Mouse (Mus musculus) stomach, embryonic 14.5 days (tissue): Measurements from ENCODE around the gene Plppr1. TPM values are rescaled to one million over a fixed set of nuclear protein-coding genes. Genes with fewer than 3 reads are reported as not detected.
A peak's percentile ranks its signal among the peaks of the same experiment; 100 is the strongest.

ENCODE experiments used
- ATAC-seq: fragments of 200-750 bp; cut with Nextera tagmentation; 2 replicates; pipeline ENCODE4 v1.8.0; 2017; ENCODE audit warnings: low read depth, moderate TSS enrichment; ENCODE audit not compliant: insufficient number of reproducible peaks, insufficient read depth, low FRiP score
- H3K27ac ChIP-seq: fragments of 300-500 bp; sonication (generic); 2 replicates; pipeline ENCODE4 v1.5.1; 2014; ENCODE audit warnings: mild to moderate bottlenecking, low read length, moderate library complexity, mixed read lengths
- H3K27me3 ChIP-seq: fragments of 300-500 bp; sonication (generic); 2 replicates; pipeline ENCODE4 v1.6.1; 2014; ENCODE audit warnings: low read length, control low read depth, mixed read lengths; ENCODE audit not compliant: control insufficient read depth, insufficient read depth
- H3K36me3 ChIP-seq: fragments of 300-500 bp; sonication (generic); 2 replicates; pipeline ENCODE4 v1.6.1; 2014; ENCODE audit warnings: mild to moderate bottlenecking, control low read depth, low read length, moderate library complexity, mixed read lengths; ENCODE audit not compliant: control insufficient read depth, insufficient read depth
- H3K4me1 ChIP-seq: fragments of 300-500 bp; sonication (generic); 2 replicates; pipeline ENCODE4 v1.6.1; 2014; ENCODE audit warnings: low read length, control low read depth, mixed read lengths; ENCODE audit not compliant: control insufficient read depth, insufficient read depth
- H3K4me2 ChIP-seq: fragments of 300-500 bp; sonication (generic); replicated peaks from 2 replicates; pipeline ENCODE4 v1.6.1; 2014; ENCODE audit warnings: low read depth, low read length, control low read depth
- H3K4me3 ChIP-seq: fragments of 300-500 bp; sonication (generic); 2 replicates; pipeline ENCODE4 v1.5.1; 2014; ENCODE audit warnings: low read depth, low read length, control low read depth
- H3K9ac ChIP-seq: fragments of 300-500 bp; sonication (generic); replicated peaks from 2 replicates; pipeline ENCODE4 v1.6.1; 2014; ENCODE audit warnings: low read depth, mild to moderate bottlenecking, control low read depth, low read length, moderate library complexity, mixed read lengths
- H3K9me3 ChIP-seq: fragments of 300-500 bp; sonication (generic); 2 replicates; pipeline ENCODE4 v1.6.1; 2016; ENCODE audit warnings: low read depth, low read length, control low read depth; ENCODE audit not compliant: control insufficient read depth
- WGBS: fragments of 180-500 bp; shearing (Covaris S2); extraction: QIAGEN DNeasy Blood & Tissue Kit; methylation state at CpG from one replicate; pipeline ENCODE4 v1.1.7; 2014; 5-methylcytosine and 5-hydroxymethylcytosine counted together
- polyA plus RNA-seq: library from polyadenylated mRNA; unstranded; fragments of >200 nt; fragmentation: Nextera tagmentation; extraction: Ambion mirVana; gene quantifications from 2 replicates; pipeline ENCODE4 v1.2.1, GENCODE M21; 2014

Gene Plppr1
- 4.1 and 4.3 TPM in 2 replicates for polyA plus RNA-seq

DNA sequence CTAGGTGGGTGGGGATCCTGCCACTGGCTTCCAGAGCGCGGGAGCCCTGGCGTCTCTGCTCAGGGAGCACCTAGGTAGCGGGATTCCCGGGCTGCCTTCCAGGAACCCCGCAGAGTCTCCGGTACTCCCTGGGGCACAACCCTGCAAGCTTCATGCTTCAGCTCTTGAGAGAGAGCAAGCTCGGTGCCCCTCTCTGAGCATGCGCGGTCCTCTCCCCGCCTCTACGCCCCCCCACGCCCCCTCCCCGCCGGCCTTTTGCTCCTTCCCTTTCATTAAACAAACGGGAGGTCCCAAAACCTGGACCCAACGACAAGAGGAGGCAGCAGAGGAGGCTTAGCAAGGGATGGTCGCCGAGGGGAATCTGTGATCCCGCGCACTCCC, at the start of gene Plppr1:
TSS of gene Plppr1 (plus strand) at position 253 of the 381 bp plus-strand sequence.
- Histone ChIP-seq H3K36me3 (no peaks in the 10 kb centered on the region), H3K27ac (peak within 1 kb of the TSS; percentile 3; the same call in 1 of the 2 replicates), H3K4me1 (no peaks in the 10 kb centered on the region), H3K9me3 (no peaks in the 10 kb centered on the region), H3K4me3 (peak within 1 kb of the TSS; percentile 63), H3K9ac (peak within 1 kb of the TSS; percentile 40), H3K4me2 (peak within 1 kb of the TSS; percentile 97), H3K27me3 (no peaks in the 10 kb centered on the region)
- ATAC-seq: peak; percentile 81
- under 1% methylated on average over 21 of the region's 21 CpGs for WGBS

DNA sequence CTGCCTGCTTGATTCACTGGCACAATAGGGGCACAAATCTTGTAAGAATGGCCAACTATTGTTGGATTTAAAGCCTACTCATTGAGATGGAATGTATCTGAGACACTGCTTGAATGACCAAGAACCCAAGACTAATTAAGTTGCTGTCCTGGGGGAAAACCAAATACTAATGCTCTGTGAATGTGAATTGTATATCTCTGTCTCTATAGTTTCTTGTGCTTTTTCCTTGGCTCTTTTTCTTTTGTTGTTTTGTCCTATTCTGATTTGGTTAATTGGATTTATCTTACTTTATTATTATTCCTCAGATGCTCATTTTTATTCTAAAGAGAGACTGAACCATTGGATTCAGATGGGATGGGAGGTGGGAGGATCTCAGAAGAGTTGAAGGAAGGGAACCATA, 42.4 kb upstream of the Plppr1 start:
- H3K4me1 ChIP-seq: no peaks in the 10 kb centered on the region
- no peak overlapping the region for H3K4me3 ChIP-seq
- no peak for ATAC-seq
- no peaks in the 10 kb centered on the region for H3K9me3 ChIP-seq
- H3K27me3 ChIP-seq: no peaks in the 10 kb centered on the region
- no peak overlapping the region for H3K4me2 ChIP-seq
- no peaks in the 10 kb centered on the region for H3K36me3 ChIP-seq
- H3K9ac ChIP-seq: no peak overlapping the region
- no peak overlapping the region for H3K27ac ChIP-seq

DNA sequence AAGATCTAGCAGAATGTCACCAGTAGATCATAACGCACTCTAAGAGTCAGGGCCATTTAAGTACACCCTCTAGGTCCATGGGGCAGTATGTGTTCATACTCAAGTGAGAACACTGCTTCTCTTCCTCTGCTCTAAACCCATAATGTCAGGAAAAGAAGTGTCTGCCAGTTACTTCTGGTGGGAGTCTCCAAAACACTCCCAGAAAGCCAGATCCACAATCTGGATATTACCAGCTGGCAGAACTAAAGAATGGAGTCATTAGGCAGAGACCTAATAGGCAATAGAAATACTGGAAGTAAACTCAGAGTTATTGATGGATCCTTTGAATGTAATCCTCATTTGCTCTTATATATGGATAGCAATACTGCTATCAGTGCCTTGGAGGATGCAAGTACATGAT, 35.9 kb upstream of the Plppr1 start:
- H3K27me3 ChIP-seq: no peaks in the 10 kb centered on the region
- no peak for ATAC-seq
- no peaks in the 10 kb centered on the region for H3K4me1 ChIP-seq
- H3K4me3 ChIP-seq: no peak overlapping the region
- H3K9ac ChIP-seq: no peak overlapping the region
- no peak overlapping the region for H3K4me2 ChIP-seq
- no peaks in the 10 kb centered on the region for H3K9me3 ChIP-seq
- H3K27ac ChIP-seq: no peak overlapping the region
- no peaks in the 10 kb centered on the region for H3K36me3 ChIP-seq
- 79% methylated on average over 1 of the region's 1 CpGs for whole genome bisulfite sequencing

DNA sequence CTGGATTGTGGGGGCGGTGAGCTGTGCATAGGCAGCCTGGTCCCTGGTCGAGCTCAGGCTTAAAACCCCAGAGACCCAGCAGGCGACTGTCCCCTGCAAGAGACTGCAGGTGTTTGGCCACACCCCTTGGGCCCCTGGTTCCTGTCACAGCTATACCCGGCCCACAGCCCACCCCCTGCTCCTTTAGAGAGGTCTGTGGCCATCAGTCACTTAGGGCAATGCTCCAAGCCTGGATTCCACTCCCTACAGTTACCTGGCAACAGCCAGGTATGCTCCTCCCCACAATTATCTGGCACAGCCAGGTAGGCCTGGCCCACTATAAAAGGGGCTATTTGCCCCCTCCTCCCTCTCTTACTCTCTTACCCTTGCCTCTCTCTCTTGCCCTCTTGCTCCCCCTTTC, 20.8 kb upstream of the Plppr1 start:
- no peaks in the 10 kb centered on the region for H3K27me3 ChIP-seq
- H3K9ac ChIP-seq: no peak overlapping the region
- H3K4me1 ChIP-seq: no peaks in the 10 kb centered on the region
- no peak overlapping the region for H3K4me2 ChIP-seq
- no peaks in the 10 kb centered on the region for H3K36me3 ChIP-seq
- no peak for ATAC-seq
- H3K4me3 ChIP-seq: no peak overlapping the region
- no peak overlapping the region for H3K27ac ChIP-seq
- 59% methylated on average over 4 of the region's 4 CpGs for WGBS
- no peaks in the 10 kb centered on the region for H3K9me3 ChIP-seq

DNA sequence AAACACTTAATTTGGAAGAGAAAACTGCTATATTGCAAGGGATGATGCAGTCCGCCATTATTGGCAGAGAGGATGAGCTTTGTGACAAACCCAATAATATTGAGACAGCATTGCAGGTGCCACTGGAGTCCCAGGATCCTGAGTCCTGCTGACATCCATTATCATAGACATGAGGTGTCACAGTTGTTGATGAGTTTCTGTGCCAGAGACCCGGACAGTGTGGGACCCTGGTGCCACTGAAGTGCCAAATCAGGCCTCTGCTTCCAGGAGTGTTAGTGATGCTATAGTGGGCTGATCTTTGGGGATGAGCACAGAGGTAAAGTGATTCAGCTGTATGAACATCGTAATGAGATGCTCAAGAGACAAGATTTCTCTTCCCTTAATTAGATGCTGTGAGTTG, 19.2 kb upstream of the Plppr1 start:
- no peak overlapping the region for H3K4me3 ChIP-seq
- no peaks in the 10 kb centered on the region for H3K36me3 ChIP-seq
- 80% methylated on average over 3 of the region's 3 CpGs for WGBS
- no peak overlapping the region for H3K4me2 ChIP-seq
- no peaks in the 10 kb centered on the region for H3K9me3 ChIP-seq
- no peak overlapping the region for H3K9ac ChIP-seq
- no peak for ATAC-seq
- H3K4me1 ChIP-seq: no peaks in the 10 kb centered on the region
- no peaks in the 10 kb centered on the region for H3K27me3 ChIP-seq
- no peak overlapping the region for H3K27ac ChIP-seq

DNA sequence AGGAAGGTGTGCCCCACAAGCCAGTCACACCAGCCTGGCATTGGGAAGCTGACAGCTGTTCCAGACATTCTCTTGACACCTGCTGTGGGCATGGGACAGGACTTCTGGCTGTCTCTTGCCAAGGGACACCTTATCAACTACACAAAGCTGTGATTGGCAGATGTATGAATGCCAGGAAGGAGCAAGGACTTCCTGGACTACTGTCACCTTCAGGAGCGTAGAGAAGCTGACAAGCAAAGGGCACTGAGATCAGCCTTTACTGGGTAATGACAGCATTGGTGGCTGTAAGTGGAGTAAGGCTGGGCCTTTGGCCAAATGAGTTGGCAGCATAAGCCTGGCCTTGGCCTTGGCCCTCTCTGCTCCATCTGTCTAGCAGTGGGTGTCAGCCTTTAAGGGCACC, 17.4 kb upstream of the Plppr1 start:
- no peak overlapping the region for H3K4me3 ChIP-seq
- no peaks in the 10 kb centered on the region for H3K9me3 ChIP-seq
- no peaks in the 10 kb centered on the region for H3K27me3 ChIP-seq
- no peaks in the 10 kb centered on the region for H3K36me3 ChIP-seq
- no peak overlapping the region for H3K9ac ChIP-seq
- no peak overlapping the region for H3K27ac ChIP-seq
- no peaks in the 10 kb centered on the region for H3K4me1 ChIP-seq
- 61% methylated on average over 1 of the region's 1 CpGs for WGBS
- no peak for ATAC-seq
- H3K4me2 ChIP-seq: no peak overlapping the region

DNA sequence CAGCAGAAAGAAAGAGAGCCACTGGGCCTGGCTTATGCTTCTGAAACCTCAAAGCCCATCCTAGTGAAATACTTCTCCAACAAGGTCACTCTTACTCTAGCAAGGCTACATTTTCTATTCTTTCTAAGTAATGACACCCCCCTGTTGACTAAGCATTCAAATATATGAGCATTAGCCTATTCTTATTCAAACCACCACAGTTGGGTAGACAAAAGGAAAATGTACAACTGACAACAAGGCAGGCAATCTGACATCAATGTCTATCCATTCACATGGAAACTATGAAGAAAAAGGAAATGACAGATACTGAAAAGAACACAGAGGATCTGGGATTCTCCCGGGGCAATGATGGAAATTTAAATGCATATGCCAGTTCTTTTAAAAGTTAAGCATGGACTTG, 8.4 kb upstream of the Plppr1 start:
- H3K36me3 ChIP-seq: no peaks in the 10 kb centered on the region
- H3K9ac ChIP-seq: no peak overlapping the region
- ATAC-seq: no peak
- H3K4me3 ChIP-seq: no peak overlapping the region
- H3K27me3 ChIP-seq: no peaks in the 10 kb centered on the region
- H3K27ac ChIP-seq: no peak overlapping the region
- H3K4me1 ChIP-seq: no peaks in the 10 kb centered on the region
- H3K4me2 ChIP-seq: no peak overlapping the region
- WGBS: 91% methylated on average over 1 of the region's 1 CpGs
- H3K9me3 ChIP-seq: no peaks in the 10 kb centered on the region

DNA sequence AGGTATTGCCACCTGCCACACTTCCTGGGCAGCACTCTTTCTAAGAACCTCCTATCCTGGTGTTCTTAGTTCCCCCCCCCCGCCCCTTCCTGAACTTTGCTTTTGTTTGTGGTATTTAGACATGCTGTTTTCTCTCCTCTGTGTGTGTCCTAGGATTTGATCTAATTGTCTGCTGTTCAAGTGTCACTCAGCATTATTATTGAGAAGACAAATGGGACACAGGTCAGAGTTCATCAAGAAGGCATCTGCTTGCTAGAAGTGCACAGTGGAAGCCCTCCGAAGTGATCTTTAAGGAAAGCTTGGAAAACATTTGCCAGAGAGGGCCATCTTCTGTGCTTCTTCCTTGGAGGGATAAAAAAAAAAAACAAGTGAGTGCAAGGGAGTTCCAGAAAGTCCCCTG, 1.2 kb upstream of the Plppr1 start:
- no peaks in the 10 kb centered on the region for H3K27me3 ChIP-seq
- H3K27ac ChIP-seq: no peak overlapping the region
- no peak for ATAC-seq
- no peak overlapping the region for H3K9ac ChIP-seq
- H3K4me3 ChIP-seq: no peak overlapping the region
- H3K9me3 ChIP-seq: no peaks in the 10 kb centered on the region
- H3K4me2 ChIP-seq: no peak overlapping the region
- no peaks in the 10 kb centered on the region for H3K36me3 ChIP-seq
- no peaks in the 10 kb centered on the region for H3K4me1 ChIP-seq
- WGBS: 36% methylated on average over 2 of the region's 2 CpGs

DNA sequence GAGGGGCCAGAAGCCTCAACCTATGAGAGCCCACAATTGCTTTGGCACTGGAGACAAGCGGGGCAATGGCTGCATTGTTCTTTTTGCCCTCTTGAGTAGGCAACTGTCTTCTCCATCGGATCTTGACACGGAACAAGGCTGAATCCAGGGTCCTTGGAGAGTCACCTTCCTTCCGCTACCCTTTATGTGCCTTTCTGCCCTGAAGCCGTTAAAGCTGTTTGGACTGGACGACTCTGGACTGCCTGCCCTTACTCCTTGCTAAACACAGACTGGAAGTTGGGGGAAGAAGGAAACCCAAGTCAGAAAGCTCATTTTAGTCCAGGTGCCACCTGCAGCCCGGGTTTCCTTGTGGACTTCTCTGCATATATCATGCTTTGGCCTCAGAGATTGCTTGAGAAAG, 516 bp upstream of the Plppr1 start:
- H3K4me3 ChIP-seq: peak overlapping the region; percentile 63
- no peaks in the 10 kb centered on the region for H3K4me1 ChIP-seq
- 8% methylated on average over 7 of the region's 7 CpGs for WGBS
- no peak for ATAC-seq
- peak overlapping the region; percentile 97 for H3K4me2 ChIP-seq
- H3K27ac ChIP-seq: no peak overlapping the region; the same call in 1 of the 2 replicates
- no peaks in the 10 kb centered on the region for H3K36me3 ChIP-seq
- peak overlapping the region; percentile 40; the same call in 1 of the 2 replicates for H3K9ac ChIP-seq
- no peaks in the 10 kb centered on the region for H3K9me3 ChIP-seq
- no peaks in the 10 kb centered on the region for H3K27me3 ChIP-seq
